Mouse (Mus musculus) cortical plate, adult 2 months (tissue): ENCODE measurements around the gene Zfp687.

ENCODE experiments used
- CTCF ChIP-seq: fragments of 200-500 bp; IDR thresholded peaks from 2 replicates; pipeline ENCODE4 v1.5.1; 2011; ENCODE audit warnings: mild to moderate bottlenecking, control low read depth, low read length; ENCODE audit not compliant: insufficient read depth; ENCODE audit errors: extremely low read depth
- POLR2A ChIP-seq: fragments of 200-500 bp; IDR thresholded peaks from 2 replicates; pipeline ENCODE4 v1.6.1; 2011; ENCODE audit warnings: mild to moderate bottlenecking, low read length, control low read depth; ENCODE audit not compliant: insufficient read depth; ENCODE audit errors: extremely low read depth

DNA sequence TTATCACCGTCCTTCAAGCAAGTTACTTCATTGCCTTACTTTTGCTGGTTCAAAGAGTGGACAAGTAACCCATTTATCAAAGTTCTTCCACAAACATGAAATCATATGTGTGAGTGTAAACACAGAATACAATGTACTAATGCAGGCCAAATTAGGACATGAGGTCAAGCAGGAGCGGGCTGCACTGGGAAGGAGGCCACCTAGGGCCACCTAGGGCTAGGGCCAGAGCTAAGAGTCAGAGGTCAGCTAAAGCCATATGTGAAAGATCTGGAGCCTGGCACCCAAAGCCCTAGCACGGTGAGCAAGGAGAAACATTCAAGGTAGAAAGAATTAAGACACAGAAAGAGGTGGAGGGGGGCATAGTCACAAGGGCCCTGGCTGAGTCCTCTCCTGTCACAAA lies 2.3 kb downstream of the Zfp687 start:
- TF ChIP-seq POLR2A (no peak), CTCF (no peak)
